Mouse (Mus musculus): Measurements from ENCODE around the gene Proser2.

Gene Proser2

DNA sequence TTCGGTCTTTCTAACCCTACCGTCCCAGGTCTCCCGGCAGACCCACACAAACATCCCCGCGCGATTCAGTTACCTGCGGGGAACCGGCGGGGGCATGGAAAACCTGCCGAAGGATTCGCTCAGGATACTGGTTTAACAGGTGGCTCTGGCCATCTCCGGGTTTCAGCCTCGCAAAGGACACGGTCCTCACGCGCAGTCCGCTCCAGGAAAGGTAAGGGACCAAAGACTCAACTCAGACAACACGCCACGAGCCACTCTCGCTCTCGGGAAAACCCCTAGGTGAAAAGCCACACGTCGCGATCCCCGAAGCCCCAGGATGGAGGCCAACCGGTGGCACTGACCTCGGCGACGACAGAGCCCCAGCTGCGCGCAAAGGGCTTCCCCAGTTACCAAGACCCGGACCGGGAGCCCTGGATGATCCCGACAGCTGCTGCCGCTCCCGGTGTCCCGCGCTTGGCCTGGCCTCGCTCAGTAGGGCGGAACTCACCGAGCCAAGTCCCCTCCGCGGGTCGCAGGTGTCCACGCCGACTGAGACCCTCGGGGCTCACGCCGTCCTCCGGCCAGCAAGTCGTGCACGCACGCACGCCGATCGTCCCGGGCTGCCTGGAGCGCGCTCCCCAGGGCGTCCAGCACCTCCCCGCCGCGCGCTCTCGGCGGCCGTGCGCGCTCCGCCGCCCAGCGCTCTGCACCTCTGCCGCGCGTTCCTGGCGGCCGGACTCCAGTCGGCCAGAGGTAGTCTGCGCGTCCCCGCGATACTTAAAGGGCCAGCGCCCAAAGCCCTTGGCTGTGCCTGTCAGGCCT, at the start of gene Proser2:
Proser2 (minus strand) TSS at position 657 of the 801 bp plus-strand sequence.
- DNase-seq (ENCODE audit: low read depth, low spot score) = peak; percentile 77

DNA sequence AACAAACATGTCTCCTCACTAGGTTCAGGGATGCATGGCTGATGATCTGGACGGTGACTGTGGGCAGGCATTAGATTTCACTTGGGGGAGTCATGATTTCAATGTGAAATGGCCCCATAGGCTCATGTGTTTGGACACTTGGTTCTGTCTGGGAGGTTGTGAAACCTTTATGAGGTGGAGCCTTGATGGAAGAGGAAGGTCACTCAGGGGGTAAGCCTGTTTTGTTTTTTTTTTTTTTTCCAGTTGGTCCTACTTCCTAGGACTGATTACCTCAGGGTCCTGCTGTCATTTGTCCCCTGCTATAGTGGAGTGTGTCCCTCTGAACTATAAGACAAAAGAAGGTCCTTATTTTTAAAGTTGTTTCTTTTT, 49.7 kb upstream of the Proser2 start:
- DNase-seq (ENCODE audit: low read depth, low spot score) = no peak

DNA sequence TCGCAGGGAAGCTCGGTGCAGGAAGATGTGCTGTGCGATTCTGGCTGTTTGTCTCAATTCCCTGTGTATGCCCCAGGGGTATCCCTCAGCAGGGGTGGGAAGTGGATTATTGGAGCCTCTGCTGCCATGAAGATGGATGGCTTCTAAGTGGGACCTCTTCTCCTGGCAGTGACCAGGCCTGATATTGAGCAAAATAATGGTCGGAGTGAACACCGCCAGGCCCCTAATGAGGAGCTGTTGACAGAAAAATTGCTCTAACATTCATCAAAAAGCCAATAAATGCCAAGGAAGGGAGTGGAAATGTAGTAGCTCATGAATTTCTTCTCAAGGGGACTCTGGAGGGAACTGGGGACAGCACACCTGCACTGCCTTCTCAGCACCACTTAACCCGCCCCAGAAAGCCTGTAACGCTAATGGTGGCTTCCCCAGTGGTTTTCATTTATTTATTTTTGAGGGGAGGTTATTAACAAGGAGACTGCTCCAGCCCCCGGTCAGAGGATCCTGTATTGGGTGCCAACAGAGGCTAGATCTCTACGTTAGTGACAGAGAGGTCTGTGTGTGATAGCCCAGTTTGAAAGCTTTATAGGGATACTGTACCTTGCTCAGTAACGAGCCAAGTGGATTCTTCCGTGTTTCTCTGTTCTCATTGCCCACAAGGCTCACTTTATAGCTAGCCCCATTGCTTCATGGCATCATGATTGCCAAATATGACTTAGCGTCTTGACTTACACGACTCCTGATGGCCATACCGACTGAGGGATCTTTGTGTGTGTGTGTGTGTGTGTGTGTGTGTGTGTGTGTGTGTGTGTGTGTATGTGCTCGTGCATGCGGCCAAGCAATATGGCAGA, 49.1 kb upstream of the Proser2 start:
- DNase-seq (ENCODE audit: low read depth, low spot score) = no peak

DNA sequence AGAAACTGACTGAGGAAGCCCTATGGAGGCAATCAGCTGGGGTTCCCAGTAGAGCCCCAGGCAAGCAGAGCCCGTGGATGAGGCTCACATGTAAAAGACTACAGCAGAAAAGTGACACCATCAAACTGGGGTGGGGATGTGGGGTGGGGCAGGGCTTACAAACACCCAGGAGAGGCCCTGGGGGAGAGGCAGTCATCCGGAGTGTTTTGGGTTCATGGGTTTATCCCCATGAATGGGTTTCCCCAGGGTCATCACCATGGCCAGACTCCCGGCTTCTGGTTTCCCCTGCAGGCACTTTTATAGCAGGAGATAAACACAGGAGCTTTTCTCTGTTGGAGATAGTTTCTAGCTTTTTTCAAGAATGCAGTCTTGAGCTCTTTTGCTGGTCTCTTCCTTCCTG, 43.0 kb upstream of the Proser2 start:
- no peak for DNase-seq (ENCODE audit: low read depth, low spot score)

DNA sequence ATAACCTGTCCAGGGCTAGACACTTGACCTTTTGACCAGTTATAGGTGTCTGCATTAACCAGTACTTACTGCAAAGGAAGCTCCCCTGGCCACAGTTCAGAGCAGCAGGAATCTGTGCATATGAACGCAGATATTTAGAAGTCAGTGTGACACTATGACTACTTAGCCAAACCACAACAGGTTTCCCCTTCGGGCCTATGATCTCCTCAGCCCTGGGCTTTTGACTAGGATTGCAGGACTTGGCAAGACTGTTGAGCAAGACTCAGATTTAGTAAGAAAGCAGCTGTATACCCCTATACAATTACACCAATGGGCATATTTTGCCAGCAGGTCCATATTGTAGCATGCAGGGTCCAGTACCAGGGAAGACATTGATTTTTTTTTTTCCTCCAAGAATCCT, 38.5 kb upstream of the Proser2 start:
- no peak for DNase-seq (ENCODE audit: low read depth, low spot score)

DNA sequence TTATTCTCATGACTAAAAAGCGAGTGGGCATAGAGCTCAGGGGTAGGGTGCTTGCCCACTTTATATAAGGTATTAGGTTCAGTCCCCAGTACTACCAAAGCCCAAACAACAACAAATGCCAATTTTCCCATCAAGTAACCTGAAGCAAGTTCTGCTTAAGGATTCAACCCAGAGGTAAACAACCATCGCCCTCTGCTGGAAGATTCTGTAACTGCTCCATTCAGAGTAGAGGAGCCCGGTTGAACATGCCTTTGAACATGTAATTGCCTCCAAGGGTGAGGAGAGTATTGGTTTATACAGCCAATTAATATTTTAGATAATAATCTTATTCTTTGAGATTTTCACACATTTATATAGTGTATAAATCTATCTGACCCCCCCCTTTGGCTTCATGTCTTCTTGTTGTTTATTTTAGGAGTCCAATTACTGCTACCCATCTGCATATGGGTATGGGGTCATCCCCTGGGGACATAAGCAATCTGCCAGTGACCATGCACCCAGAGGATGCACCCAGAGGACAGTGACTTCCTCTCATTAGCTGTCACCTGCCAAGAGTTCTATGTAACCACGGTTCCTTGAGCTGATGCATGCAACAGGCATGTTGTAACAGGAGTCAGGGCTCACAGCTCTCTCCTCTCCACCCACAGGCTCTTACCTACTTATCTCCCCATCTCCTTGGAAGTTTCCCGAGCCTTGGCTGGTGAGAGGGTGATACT, 38.0 kb upstream of the Proser2 start:
- DNase-seq (ENCODE audit: low read depth, low spot score) = peak; percentile 74

DNA sequence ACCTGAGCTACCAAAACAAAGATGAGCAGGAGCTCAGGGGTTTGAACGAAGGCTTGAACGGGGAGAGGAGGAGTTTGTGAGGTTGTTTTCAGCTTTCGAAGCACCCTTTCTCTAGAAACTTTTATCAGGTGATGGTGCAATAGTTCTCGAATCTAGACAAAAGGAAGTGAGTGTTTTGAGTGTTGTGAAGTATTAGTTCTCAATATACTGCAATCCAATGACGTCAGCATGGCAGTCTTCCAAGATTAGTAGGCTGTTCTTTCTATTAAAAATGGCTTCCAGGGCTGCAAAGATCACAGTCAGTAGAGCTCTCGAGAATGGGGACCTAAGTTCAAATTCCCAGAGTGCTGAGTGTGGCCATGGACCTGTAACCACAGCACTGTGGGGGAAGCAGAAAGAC, 35.8 kb upstream of the Proser2 start:
- no peak for DNase-seq (ENCODE audit: low read depth, low spot score)

DNA sequence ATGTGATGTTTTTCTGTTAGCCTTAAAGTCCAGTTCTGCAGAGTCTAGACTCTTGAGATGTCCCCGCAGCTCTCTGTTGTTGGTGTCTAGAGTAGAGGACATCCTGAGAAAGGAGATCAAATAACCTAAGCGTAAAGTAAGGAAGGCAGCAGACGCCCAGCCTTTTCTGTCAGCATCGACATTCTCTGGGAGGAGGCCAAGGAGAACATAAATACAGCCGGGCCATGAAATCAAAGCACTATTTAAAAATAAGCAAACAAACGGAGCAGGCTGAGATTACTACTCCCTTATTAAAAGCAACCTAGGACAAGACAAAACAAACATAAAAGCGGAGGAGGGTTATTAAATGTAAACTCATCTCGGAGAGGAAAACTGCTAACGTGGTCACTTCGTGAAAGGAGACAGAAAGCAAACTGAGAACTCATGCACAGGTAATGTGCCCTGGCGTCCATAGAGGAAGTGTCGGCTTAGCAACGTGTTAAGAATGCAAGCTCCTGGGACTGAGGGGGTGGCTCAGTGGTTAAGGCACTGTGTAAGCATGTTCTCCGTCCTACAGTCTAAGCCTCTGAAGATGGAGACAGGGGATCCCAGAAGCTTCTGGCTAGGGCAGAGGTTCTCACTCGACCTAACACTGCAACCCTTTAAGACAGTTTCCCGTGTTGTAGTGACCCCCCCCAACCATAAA, 34.7 kb upstream of the Proser2 start:
- no peak for DNase-seq (ENCODE audit: low read depth, low spot score)

DNA sequence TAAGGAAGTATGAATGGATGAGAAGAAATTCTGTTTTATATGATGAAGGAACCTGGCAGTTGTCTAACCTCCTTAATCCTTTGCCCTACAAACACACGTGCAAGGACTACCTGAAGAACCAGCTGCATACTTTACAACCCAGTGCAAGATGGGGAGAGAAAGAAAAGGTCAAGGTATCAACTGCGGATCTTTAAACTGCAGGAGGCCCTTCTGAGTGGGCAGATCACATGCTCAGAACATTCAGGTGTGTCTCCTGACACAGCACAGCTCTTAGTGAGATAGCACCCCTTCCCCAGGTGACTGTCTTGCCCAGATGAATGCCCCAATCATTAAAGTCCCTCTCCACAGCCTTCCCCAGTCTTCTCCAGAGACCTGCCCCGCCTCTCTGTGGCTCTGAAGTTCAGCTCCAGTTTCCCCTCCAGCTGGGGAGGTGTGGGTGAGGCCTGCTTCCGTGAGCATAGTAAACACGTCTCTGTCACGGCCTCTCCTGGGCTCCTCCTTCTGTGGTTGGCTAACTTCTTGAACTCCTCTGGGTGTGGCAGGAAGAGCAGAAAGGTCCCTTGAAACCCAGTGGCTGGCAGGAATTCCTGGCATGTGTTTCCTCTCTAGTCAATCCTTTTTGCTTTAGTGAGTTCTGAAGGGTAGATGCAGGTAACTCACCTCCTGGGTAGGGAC, 32.5 kb upstream of the Proser2 start:
- no peak for DNase-seq (ENCODE audit: low read depth, low spot score)

DNA sequence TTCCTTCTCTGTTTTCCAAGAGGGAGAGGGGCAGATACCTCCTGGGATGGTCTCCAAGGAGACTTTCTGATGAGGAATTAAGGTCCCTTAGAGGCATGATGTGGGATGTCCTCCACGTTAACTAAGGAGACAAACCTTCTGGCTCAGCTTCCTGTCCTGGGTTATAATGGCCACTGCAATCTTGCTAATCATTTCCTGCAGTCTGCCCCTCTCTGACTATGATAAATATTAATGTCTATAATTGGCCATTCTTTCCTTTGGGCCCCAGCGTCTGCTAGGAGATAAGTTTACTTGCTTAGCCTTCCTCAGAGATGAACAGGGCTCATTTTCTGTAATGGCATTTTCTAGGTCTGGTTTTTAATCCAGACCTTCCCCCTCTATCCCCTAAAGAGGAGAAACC, 29.7 kb upstream of the Proser2 start:
- no peak for DNase-seq (ENCODE audit: low read depth, low spot score)

DNA sequence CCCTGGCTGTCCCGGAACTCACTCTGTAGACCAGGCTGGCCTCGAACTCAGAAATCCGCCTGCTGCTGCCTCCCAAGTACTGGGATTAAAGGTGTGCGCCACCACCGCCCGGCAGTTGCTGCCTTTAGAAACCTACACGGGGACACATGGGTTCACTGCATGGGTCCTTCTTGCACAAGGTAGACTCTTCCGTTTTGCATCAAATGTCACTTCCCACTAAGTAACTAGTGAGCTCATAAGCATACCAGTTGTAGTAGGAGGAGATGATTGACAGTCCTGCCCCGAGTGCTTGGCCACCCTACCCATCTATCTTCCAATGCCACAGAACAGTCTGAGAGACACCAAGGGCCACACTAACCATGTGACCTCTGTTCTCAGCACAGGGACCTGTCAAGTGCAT, 29.2 kb upstream of the Proser2 start:
- no peak for DNase-seq (ENCODE audit: low read depth, low spot score)

DNA sequence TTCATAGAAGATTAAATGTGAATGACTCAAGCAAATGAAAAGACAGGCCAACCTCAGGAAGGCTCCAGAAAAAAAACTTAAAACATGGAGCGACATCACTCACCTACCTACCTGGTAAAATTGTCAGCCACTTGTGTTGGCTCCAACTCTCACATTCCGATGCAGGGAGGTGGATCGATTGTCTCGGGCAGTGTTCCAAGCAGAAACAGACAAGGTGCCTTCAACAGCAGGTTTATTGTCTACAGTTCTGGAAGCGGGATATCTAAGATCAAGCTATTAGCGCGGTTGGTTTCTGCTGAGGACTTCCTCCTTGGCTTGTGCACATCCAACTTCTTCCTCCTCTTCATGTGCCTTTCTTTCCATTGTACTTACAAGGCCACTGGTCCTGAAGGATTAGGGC, 27.6 kb upstream of the Proser2 start:
- DNase-seq (ENCODE audit: low read depth, low spot score) = no peak

DNA sequence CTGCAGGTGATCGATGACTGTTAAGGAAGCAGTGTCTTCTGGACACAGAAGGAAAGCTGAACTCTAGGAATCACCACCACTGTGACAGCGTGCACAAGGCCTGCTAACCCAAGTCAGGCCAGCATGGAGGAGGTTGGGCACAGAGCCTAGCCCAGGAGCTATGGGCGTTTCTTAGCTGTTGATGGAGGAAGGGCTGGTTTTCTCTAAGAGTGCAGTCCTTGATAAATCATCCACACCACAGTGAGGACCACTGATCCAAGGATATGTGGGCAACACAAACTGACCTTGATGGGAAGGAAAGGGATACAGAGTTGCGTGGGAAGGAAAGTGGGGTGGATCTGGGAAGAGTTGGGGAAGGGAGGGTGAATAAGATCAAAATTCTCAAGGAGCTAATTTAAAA, 27.2 kb upstream of the Proser2 start:
- no peak for DNase-seq (ENCODE audit: low read depth, low spot score)

DNA sequence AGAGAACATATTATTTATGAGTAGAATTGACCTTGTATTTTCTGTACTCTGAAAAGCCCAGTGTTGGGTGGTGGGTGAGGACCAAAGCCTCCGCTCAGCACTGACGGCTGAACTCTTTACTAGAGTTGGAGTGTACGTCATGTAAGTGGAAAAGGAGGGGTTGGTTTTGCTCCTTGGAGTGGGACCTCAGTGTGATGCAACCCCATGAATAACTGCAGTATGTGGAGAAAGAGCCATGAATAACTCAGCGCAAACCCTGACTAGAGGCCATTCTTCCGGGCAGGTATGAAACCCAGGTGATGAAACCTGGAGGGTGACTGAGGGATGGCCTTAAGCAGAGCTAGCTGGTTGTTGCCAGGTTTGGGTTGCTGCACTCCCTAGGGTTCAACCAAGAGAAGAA, 19.8 kb upstream of the Proser2 start:
- no peak for DNase-seq (ENCODE audit: low read depth, low spot score)

DNA sequence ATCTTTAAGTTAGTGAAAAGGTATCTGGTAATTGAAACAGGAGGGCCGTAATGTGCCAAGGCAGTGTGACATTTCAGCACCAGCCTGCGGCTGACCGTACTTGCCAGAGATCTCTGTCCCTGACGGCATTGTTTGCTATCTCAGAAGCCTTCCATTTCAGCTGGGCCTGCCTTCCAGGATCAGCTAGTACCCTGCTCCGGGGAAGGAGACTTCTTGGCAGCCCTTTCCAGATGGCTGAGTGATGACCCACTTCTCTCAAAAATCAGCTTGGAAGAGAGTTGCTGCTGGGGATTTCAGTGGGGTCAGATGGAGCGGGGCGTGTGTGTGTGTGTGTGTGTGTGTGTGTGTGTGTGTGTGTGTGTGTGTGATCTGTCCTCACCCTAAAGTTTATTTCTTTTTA, 16.9 kb upstream of the Proser2 start:
- DNase-seq (ENCODE audit: low read depth, low spot score) = no peak

DNA sequence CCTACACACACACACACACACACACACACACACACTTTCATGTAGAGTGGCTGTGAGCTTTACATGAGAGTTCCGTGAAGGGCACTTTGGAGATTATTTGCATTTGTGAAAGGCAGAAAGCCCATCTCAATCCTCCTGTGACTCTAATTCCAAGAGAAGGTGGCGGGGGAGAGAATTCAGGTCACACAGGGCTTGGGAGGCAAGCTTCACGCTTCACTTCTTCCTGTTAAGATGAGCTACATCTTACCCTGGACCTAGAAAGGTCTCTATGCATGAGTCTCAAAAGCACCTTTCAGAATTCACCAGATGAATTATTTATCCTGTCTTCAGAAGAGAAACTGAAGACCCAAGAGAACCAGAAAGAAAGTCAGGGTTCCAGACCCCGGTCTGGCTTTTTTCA, 16.2 kb upstream of the Proser2 start:
- peak; percentile 20 for DNase-seq (ENCODE audit: low read depth, low spot score)

DNA sequence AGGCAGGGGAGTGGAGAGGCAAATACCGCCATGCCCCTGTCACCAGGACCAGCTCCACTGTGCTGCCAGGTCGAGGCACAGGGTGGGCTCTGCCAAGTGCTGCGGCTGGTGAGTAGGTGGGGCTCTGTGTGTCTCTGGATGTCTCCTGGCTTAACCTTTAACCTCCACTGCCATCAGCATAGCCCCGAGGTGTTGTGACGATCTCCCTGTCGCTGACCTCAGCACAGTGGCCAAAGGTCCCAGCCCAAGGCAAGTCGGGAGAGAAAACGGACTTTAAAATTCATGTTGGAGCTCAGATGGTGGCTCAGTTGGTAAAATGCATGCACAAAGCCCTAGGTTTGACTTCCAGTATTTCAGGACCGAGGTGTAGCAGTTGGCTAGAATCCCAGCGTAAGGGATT, 15.6 kb upstream of the Proser2 start:
- DNase-seq (ENCODE audit: low read depth, low spot score) = no peak

DNA sequence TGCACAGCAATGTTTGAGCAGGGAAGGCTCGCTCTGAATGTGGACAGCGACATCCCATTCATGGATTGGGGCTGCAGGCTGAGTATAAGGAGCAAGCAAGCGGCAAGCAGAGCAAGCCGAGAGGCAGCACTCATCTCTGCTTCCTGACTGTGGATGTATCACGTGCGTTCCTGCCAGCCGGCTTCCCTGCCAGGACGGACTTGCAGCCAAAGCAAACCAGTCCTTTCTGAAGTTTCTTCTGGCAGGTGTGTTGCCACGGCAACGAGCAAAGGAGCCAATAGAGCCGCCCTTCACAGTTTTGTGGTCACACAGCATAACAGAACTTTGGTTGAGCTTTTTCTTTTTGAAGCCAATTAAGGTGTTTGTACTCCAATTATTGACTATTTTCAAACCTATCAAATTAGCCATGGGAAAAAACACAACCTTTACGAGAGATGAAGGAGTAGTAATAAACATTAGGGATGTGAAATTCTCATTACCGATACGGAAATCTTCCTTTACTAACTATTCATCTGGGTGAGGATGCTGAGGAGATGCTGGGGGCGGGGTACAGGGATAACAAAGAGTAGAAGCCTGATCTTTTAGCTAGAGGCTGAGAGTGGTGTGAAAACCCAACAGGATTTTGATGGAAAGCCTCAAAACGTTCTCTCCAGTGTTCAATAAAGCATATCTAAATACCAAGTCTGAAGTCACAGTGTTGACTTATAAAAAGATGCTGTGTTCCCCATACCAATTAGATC, 13.1 kb upstream of the Proser2 start:
- DNase-seq (ENCODE audit: low read depth, low spot score) = no peak

DNA sequence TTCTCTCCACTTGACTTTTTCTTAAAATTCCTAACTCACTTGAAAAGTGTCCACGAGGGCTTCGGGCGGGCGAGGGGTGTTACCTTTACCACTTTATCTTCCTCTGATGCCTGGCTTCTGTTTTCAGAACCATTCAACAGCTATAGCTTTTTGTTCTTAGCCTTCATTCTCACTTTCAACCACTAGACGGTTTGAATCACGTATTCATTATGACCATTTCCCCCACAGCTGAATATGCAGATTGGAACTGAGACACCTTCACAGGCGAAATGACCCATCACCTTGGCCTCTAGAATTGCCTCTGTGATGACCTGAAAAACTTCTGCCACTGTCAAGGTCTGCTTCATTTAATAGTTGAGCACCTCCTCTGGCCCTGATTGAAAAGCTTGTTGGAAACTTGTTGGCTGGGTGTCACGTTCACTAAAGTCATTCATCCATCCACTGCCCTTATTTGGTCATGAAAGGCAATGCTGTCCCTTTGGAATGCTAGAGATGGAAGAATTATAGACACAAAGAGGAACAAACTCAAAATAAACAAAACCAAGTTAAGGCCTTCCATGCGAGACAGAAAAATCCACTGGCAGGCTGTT, 10.7 kb upstream of the Proser2 start:
- no peak for DNase-seq (ENCODE audit: low read depth, low spot score)

DNA sequence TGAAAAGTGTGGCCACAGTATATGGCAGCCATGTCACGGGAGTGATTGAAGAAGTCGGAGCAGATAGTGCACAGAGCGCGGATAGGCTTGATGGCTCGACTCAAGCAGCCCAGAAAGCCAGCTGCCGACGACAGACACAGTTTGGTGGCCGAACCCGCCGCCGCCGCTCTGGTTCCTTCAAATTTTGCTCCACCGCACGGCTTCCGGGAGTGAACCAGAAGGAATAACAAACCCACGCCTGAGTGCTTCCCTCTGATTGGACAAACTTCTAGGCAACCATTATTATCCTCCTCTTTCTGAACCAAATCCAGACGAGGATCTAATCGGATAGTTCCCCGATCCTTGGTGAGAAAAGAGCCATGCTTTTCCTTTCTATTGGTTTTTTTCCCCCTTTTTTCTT, 3.9 kb upstream of the Proser2 start:
- DNase-seq (ENCODE audit: low read depth, low spot score) = no peak

All from retina, postnatal 7 days (tissue).